Mouse (Mus musculus) CH12.LX (cell line): Measurements from ENCODE around the gene Grm2. TPM values are rescaled to one million over a fixed set of nuclear protein-coding genes. Genes with fewer than 3 reads are reported as not detected.

Experiments
- DNase-seq: peaks from one replicate; pipeline ENCODE4 v3.0.0-alpha.2; 2013; ENCODE audit errors: extremely low read depth
- H3K27ac ChIP-seq: 2 replicates; pipeline ENCODE4 v1.5.1; 2012; ENCODE audit warnings: low read depth, mild to moderate bottlenecking, control low read depth, moderate library complexity; ENCODE audit not compliant: insufficient read depth
- H3K27me3 ChIP-seq: replicated peaks from 2 replicates; pipeline ENCODE3; 2012; ENCODE audit warnings: inconsistent platforms
- H3K36me3 ChIP-seq, 2 experiments: replicated peaks in 1 of 2; 2 replicates each; pipeline versions ENCODE3 to v1.6.1; 2012; ENCODE audit warnings: inconsistent platforms in 1 of 2, low read length in 1 of 2, mild to moderate bottlenecking in 1 of 2, mixed read lengths in 1 of 2, moderate library complexity in 1 of 2; ENCODE audit not compliant: control insufficient read depth in 1 of 2, insufficient read depth in 1 of 2
- H3K4me1 ChIP-seq, 2 experiments: 2 replicates each; pipeline ENCODE4 v1.6.1; 2012; ENCODE audit warnings: inconsistent platforms in 1 of 2, moderate library complexity in 1 of 2; ENCODE audit not compliant: insufficient read depth in 2 of 2, control insufficient read depth in 1 of 2
- H3K4me2 ChIP-seq: 2 replicates; pipeline ENCODE4 v1.6.1; 2012; ENCODE audit warnings: low read depth, mild to moderate bottlenecking, control low read depth; ENCODE audit not compliant: poor library complexity, insufficient read depth, severe bottlenecking
- H3K4me3 ChIP-seq, 3 experiments: fragments of 150-350 bp in 1 of 3; sonication (generic) in 1 of 3; replicated peaks in 1 of 3; 2 replicates each; pipeline versions ENCODE3 to v1.5.1; 2011 to 2012; ENCODE audit warnings: low read depth in 2 of 3, low read length in 2 of 3, mild to moderate bottlenecking in 2 of 3, moderate library complexity in 2 of 3, control low read depth in 1 of 3, improper control_type of control experiment in 1 of 3, inconsistent platforms in 1 of 3, mixed read lengths in 1 of 3; ENCODE audit not compliant: poor library complexity in 1 of 3
- H3K79me2 ChIP-seq: replicated peaks from 2 replicates; pipeline ENCODE4 v1.6.1; 2012; ENCODE audit warnings: mild to moderate bottlenecking, moderate library complexity; ENCODE audit not compliant: control insufficient read depth, poor library complexity, insufficient read depth, severe bottlenecking; ENCODE audit errors: extremely low read depth
- H3K9ac ChIP-seq: 2 replicates; pipeline ENCODE4 v1.6.1; 2012; ENCODE audit warnings: low read depth, mild to moderate bottlenecking, control low read depth, moderate library complexity; ENCODE audit not compliant: insufficient read depth
- H3K9me3 ChIP-seq: replicated peaks from 2 replicates; pipeline ENCODE3; 2012; ENCODE audit warnings: low read length, inconsistent platforms, mixed read lengths
- BHLHE40 ChIP-seq: IDR thresholded peaks from 2 replicates; pipeline ENCODE4 v1.6.1; 2011; ENCODE audit warnings: mild to moderate bottlenecking, low read depth, low read length, improper control_type of control experiment
- CHD2 ChIP-seq: IDR thresholded peaks from 2 replicates; pipeline ENCODE4 v1.6.1; 2011; ENCODE audit warnings: low read length, improper control_type of control experiment
- CTCF ChIP-seq, 2 experiments: IDR thresholded peaks in 1 of 2; conservative IDR thresholded peaks in 1 of 2; 2 replicates each; pipeline ENCODE4 v1.5.1; 2011 to 2012; ENCODE audit warnings: low read depth in 2 of 2, low read length in 2 of 2, improper control_type of control experiment in 1 of 2, inconsistent platforms in 1 of 2, mild to moderate bottlenecking in 1 of 2, moderate library complexity in 1 of 2
- IRF4 ChIP-seq: IDR thresholded peaks from 2 replicates; pipeline ENCODE4 v1.6.1; 2014; ENCODE audit warnings: low read depth, mild to moderate bottlenecking, inconsistent platforms, low read length, improper control_type of control experiment
- MAFK ChIP-seq: IDR thresholded peaks from 2 replicates; pipeline ENCODE4 v1.6.1; 2011; ENCODE audit warnings: low read length, improper control_type of control experiment; ENCODE audit not compliant: insufficient replicate concordance
- MEF2A ChIP-seq: IDR thresholded peaks from 2 replicates; pipeline ENCODE4 v1.6.1; 2014; ENCODE audit warnings: low read depth, mild to moderate bottlenecking, inconsistent platforms, low read length, improper control_type of control experiment, borderline replicate concordance
- MYC ChIP-seq: IDR thresholded peaks from 2 replicates; pipeline ENCODE4 v1.6.1; 2011; ENCODE audit warnings: low read depth, mild to moderate bottlenecking, improper control_type of control experiment, low read length
- NELFE ChIP-seq: IDR thresholded peaks from 2 replicates; pipeline ENCODE4 v1.6.1; 2011; ENCODE audit warnings: low read depth, low read length, improper control_type of control experiment
- PAX5 ChIP-seq: IDR thresholded peaks from 2 replicates; pipeline ENCODE4 v1.6.1; 2012; ENCODE audit warnings: low read length, inconsistent platforms, mixed read lengths
- RCOR1 ChIP-seq: conservative IDR thresholded peaks from 2 replicates; pipeline ENCODE4 v1.6.1; 2012; ENCODE audit warnings: low read depth, mild to moderate bottlenecking, inconsistent platforms, low read length, improper control_type of control experiment
- SIN3A ChIP-seq: IDR thresholded peaks from 2 replicates; pipeline ENCODE4 v1.6.1; 2012; ENCODE audit warnings: low read length, improper control_type of control experiment, inconsistent platforms
- SMC3 ChIP-seq: IDR thresholded peaks from 2 replicates; pipeline ENCODE4 v1.6.1; 2011; ENCODE audit warnings: low read depth, low read length, improper control_type of control experiment
- TBP ChIP-seq: conservative IDR thresholded peaks from 2 replicates; pipeline ENCODE4 v1.6.1; 2011; ENCODE audit warnings: low read depth, low read length, improper control_type of control experiment
- UBTF ChIP-seq: IDR thresholded peaks from 2 replicates; pipeline ENCODE4 v1.6.1; 2012; ENCODE audit warnings: low read depth, mild to moderate bottlenecking, inconsistent platforms, low read length, improper control_type of control experiment, moderate library complexity
- USF1 ChIP-seq: IDR thresholded peaks from 2 replicates; pipeline ENCODE4 v1.6.1; 2014; ENCODE audit warnings: low read depth, mild to moderate bottlenecking, inconsistent platforms, low read length, improper control_type of control experiment
- USF2 ChIP-seq: conservative IDR thresholded peaks from 2 replicates; pipeline ENCODE4 v1.6.1; 2011; ENCODE audit warnings: low read depth, low read length, improper control_type of control experiment
- ZMIZ1 ChIP-seq: IDR thresholded peaks from 2 replicates; pipeline ENCODE4 v1.6.1; 2012; ENCODE audit warnings: low read depth, mild to moderate bottlenecking, inconsistent platforms, low read length, improper control_type of control experiment
- ZNF384 ChIP-seq: IDR thresholded peaks from 2 replicates; pipeline ENCODE4 v1.6.1; 2012; ENCODE audit warnings: low read depth, low read length, improper control_type of control experiment, inconsistent platforms
- dilution Hi-C: fragments of 300-500 bp; cut with MboI; formaldehyde crosslinking; loops from 2 replicates; pipeline ENCODE4 v1.14.3; 2020; ENCODE audit warnings: low sequenced_read_pairs; ENCODE audit not compliant: extremely low pct_unique_long_range_greater_than_20kb, extremely low pct_ligation_motif_present
- in situ Hi-C: fragments of 300-500 bp; cut with MboI; formaldehyde crosslinking; loops from 3 replicates; pipeline ENCODE4 v1.14.3; 2019; ENCODE audit warnings: low sequenced_read_pairs, low pct_ligation_motif_present, low pct_unique_long_range_greater_than_20kb, mixed read lengths
- polyA plus RNA-seq: library from polyadenylated mRNA; unstranded; fragments of >175 nt; gene quantifications from 2 replicates; pipeline ENCODE4 v1.2.1, GENCODE M21; 2012; ENCODE audit warnings: low read depth; ENCODE audit not compliant: insufficient read length
- total RNA-seq, 2 experiments: library from RNA; depleted of rRNA; stranded (reverse); fragments of 300-350 nt in 1 of 2; fragments of >200 nt in 1 of 2; gene quantifications; 2 replicates each; pipeline ENCODE4 v1.2.3; 2012 to 2014

The Grm2 gene
- total and polyA plus RNA-seq, 3 experiments, result not detected

DNA sequence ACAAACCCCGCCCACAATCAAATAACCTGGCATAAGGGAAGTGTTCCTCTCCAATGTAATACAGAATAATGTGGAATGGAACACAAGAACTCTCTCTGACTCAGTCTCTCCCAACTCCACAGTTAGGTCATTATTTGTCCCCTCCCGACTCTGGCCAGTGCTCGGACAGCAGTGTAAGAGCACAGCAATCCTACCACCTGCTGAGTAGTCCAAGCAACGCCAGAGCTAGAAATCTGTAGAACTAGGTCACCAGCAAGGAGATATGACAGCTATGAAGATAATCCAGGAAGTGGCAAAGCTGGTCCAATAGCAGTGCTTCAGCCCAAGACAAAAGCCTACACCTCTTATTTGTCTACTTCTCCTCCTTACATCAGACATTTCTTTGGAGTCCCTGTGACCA is 20.7 kb upstream of the Grm2 start:
- in situ Hi-C loops, result no loop called here
- Histone ChIP-seq H3K9ac (no peak overlapping the region), H3K27me3 (no peaks in the 10 kb centered on the region), H3K27ac (no peak overlapping the region), H3K4me1 (peaks cover 0 to 27% of the 10 kb centered on the region in 2 experiments; a peak in 1 of 4 replicates), H3K36me3 (peaks cover 26 to 91% of the 10 kb centered on the region in 2 experiments), H3K9me3 (no peaks in the 10 kb centered on the region), H3K79me2 (no peaks in the 10 kb centered on the region), H3K4me3 (no peak overlapping the region), H3K4me2 (no peak overlapping the region)
- TF ChIP-seq NELFE (no peak), IRF4 (no peak), PAX5 (no peak), ZMIZ1 (no peak), BHLHE40 (no peak), SMC3 (no peak), MEF2A (no peak), RCOR1 (no peak), MAFK (no peak), TBP (no peak), UBTF (no peak), USF2 (no peak)
- dilution Hi-C loops, result loop anchor here (25.0 kb wide), 1 partner anchor 111 kb away; the partner anchor contains the start of gene Rad54l2
- DNase-seq, result no peak

DNA sequence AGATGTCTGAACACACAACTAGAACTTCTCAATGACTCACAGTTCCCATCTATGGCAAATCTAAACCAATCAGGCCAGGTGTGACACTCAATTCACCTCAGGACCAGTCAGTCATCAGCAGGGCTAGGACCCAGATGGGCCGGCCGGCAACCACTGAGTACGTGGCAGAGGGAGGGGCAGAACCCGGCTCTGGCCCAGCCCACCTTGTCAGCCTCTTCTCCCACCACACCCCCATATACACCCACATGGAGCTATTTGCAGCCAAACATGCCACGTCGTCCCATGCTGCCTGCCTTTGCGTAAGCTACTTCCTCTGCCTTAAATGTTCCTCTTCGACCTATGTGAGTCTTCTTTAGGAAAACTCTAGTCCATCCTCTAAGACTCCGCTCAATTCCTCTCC is 20.1 kb upstream of the Grm2 start:
- DNase-seq, result peak; percentile 28
- no peak overlapping the region for H3K9ac ChIP-seq
- in situ Hi-C loops, result no loop called here
- H3K27me3 ChIP-seq, result no peaks in the 10 kb centered on the region
- no peaks in the 10 kb centered on the region for H3K79me2 ChIP-seq
- peaks cover 31 to 91% of the 10 kb centered on the region in 2 experiments for H3K36me3 ChIP-seq
- no peak overlapping the region for H3K27ac ChIP-seq
- dilution Hi-C loops, result loop anchor here (25.0 kb wide), 1 partner anchor 111 kb away; the partner anchor contains the start of gene Rad54l2
- no peaks in the 10 kb centered on the region for H3K9me3 ChIP-seq
- peaks cover 0 to 27% of the 10 kb centered on the region in 2 experiments; a peak in 1 of 4 replicates for H3K4me1 ChIP-seq
- H3K4me3 ChIP-seq, result no peak overlapping the region
- TF ChIP-seq MYC, result no peak
- TF ChIP-seq CHD2, result no peak
- no peak for TF ChIP-seq CTCF (conservative IDR thresholded peaks at IDR 0.05 in 1 of 2, IDR thresholded peaks at IDR 0.05 in 1 of 2; ENCODE audit: low read depth in 2 of 2, low read length in 2 of 2)
- TF ChIP-seq ZNF384, result no peak
- TF ChIP-seq USF1, result no peak
- no peak for TF ChIP-seq SIN3A
- no peak overlapping the region for H3K4me2 ChIP-seq
